Mouse (Mus musculus): Measurements from ENCODE around the gene Dock2. TPM values are rescaled to one million over a fixed set of nuclear protein-coding genes. Genes with fewer than 3 reads are reported as not detected.
A peak's percentile ranks its signal among the peaks of the same experiment; 100 is the strongest.

Dock2 gene
- polyA plus RNA-seq, 1 experiment, result 8.7 TPM

- no peak for DNase-seq
- 64% methylated on average over 14 of the region's 14 CpGs for WGBS
- H3K4me1 ChIP-seq (ENCODE audit: control insufficient read depth, insufficient read depth, low read length), result no peaks in the 10 kb centered on the region
- H3K4me3 ChIP-seq (replicated peaks; ENCODE audit: extremely low read depth, low read depth, low read length), result no peak overlapping the region
- TF ChIP-seq CTCF (IDR thresholded peaks at IDR 0.05; ENCODE audit: insufficient read depth, low read length) (no peak), POLR2A (IDR thresholded peaks at IDR 0.05; ENCODE audit: borderline replicate concordance, extremely low read depth, low read depth, low read length) (no peak)
Observed at GRCm38 (mm10) chr11:34276363-34277046, 507.2 kb downstream of the Dock2 start.

GRCm38 (mm10) chr11:34275941-34276340 lies 507.8 kb downstream of the Dock2 start:
- H3K4me3 ChIP-seq (replicated peaks; ENCODE audit: extremely low read depth, low read depth, low read length), result no peak overlapping the region
- TF ChIP-seq CTCF (IDR thresholded peaks at IDR 0.05; ENCODE audit: insufficient read depth, low read length), result 0 out of 2 replicates have a peak, but pooled peaks have one; percentile 3
- no peak for TF ChIP-seq POLR2A (IDR thresholded peaks at IDR 0.05; ENCODE audit: borderline replicate concordance, extremely low read depth, low read depth, low read length)
- no peak for DNase-seq
- 56% methylated on average over 2 of the region's 2 CpGs for WGBS
- no peaks in the 10 kb centered on the region for H3K4me1 ChIP-seq (ENCODE audit: control insufficient read depth, insufficient read depth, low read length)

GRCm38 (mm10) chr11:34272016-34272415 lies 511.7 kb downstream of the Dock2 start:
- no peak for TF ChIP-seq POLR2A (IDR thresholded peaks at IDR 0.05; ENCODE audit: borderline replicate concordance, extremely low read depth, low read depth, low read length)
- TF ChIP-seq CTCF (IDR thresholded peaks at IDR 0.05; ENCODE audit: insufficient read depth, low read length), result no peak
- Histone ChIP-seq H3K4me1 (ENCODE audit: control insufficient read depth, insufficient read depth, low read length) (no peaks in the 10 kb centered on the region), H3K4me3 (replicated peaks; ENCODE audit: extremely low read depth, low read depth, low read length) (no peak overlapping the region)
- 80% methylated on average over 10 of the region's 10 CpGs for WGBS
- no peak for DNase-seq

- no peaks in the 10 kb centered on the region for H3K4me1 ChIP-seq (ENCODE audit: control insufficient read depth, insufficient read depth, low read length)
- TF ChIP-seq POLR2A (IDR thresholded peaks at IDR 0.05; ENCODE audit: borderline replicate concordance, extremely low read depth, low read depth, low read length) (no peak), CTCF (IDR thresholded peaks at IDR 0.05; ENCODE audit: insufficient read depth, low read length) (no peak)
- no peak overlapping the region for H3K4me3 ChIP-seq (replicated peaks; ENCODE audit: extremely low read depth, low read depth, low read length)
- WGBS, result 95% methylated on average over 1 of the region's 1 CpGs
- no peak for DNase-seq
Observed at GRCm38 (mm10) chr11:34264099-34264498, 519.6 kb downstream of the Dock2 start.

- H3K4me3 ChIP-seq (replicated peaks; ENCODE audit: extremely low read depth, low read depth, low read length), result no peak overlapping the region
- no peak for TF ChIP-seq CTCF (IDR thresholded peaks at IDR 0.05; ENCODE audit: insufficient read depth, low read length)
- no peak for TF ChIP-seq POLR2A (IDR thresholded peaks at IDR 0.05; ENCODE audit: borderline replicate concordance, extremely low read depth, low read depth, low read length)
- no peaks in the 10 kb centered on the region for H3K4me1 ChIP-seq (ENCODE audit: control insufficient read depth, insufficient read depth, low read length)
- 77% methylated on average over 12 of the region's 12 CpGs for WGBS
- no peak for DNase-seq
Observed at GRCm38 (mm10) chr11:34258849-34259469, 524.7 kb downstream of the Dock2 start.

- 89% methylated on average over 11 of the region's 11 CpGs for WGBS
- no peak for DNase-seq
- H3K4me3 ChIP-seq (replicated peaks; ENCODE audit: extremely low read depth, low read depth, low read length), result no peak overlapping the region
Observed at GRCm38 (mm10) chr11:34257548-34258189, 526.0 kb downstream of the Dock2 start.

GRCm38 (mm10) chr11:34242979-34243378 lies 540.7 kb downstream of the Dock2 start:
- WGBS, result 38% methylated on average over 6 of the region's 6 CpGs
- no peaks in the 10 kb centered on the region for H3K4me1 ChIP-seq (ENCODE audit: control insufficient read depth, insufficient read depth, low read length)
- no peak for DNase-seq
- TF ChIP-seq CTCF (IDR thresholded peaks at IDR 0.05; ENCODE audit: insufficient read depth, low read length), result no peak
- TF ChIP-seq POLR2A (IDR thresholded peaks at IDR 0.05; ENCODE audit: borderline replicate concordance, extremely low read depth, low read depth, low read length), result no peak
- H3K4me3 ChIP-seq (replicated peaks; ENCODE audit: extremely low read depth, low read depth, low read length), result no peak overlapping the region

More at GRCm38 (mm10) chr11:34257548-34258189, 526.0 kb downstream of the Dock2 start:
- no peaks in the 10 kb centered on the region for H3K4me1 ChIP-seq (ENCODE audit: control insufficient read depth, insufficient read depth, low read length)
- TF ChIP-seq CTCF (IDR thresholded peaks at IDR 0.05; ENCODE audit: insufficient read depth, low read length) (no peak), POLR2A (IDR thresholded peaks at IDR 0.05; ENCODE audit: borderline replicate concordance, extremely low read depth, low read depth, low read length) (no peak)

- WGBS, result 96% methylated on average over 1 of the region's 1 CpGs
- DNase-seq, result no peak
- TF ChIP-seq POLR2A (IDR thresholded peaks at IDR 0.05; ENCODE audit: borderline replicate concordance, extremely low read depth, low read depth, low read length) (no peak), CTCF (IDR thresholded peaks at IDR 0.05; ENCODE audit: insufficient read depth, low read length) (no peak)
- Histone ChIP-seq H3K4me3 (replicated peaks; ENCODE audit: extremely low read depth, low read depth, low read length) (no peak overlapping the region), H3K4me1 (ENCODE audit: control insufficient read depth, insufficient read depth, low read length) (no peaks in the 10 kb centered on the region)
Observed at GRCm38 (mm10) chr11:34240252-34240651, 543.4 kb downstream of the Dock2 start.

- 77% methylated on average over 2 of the region's 2 CpGs for WGBS
- no peak overlapping the region for H3K4me3 ChIP-seq (replicated peaks; ENCODE audit: extremely low read depth, low read depth, low read length)
- no peak for TF ChIP-seq POLR2A (IDR thresholded peaks at IDR 0.05; ENCODE audit: borderline replicate concordance, extremely low read depth, low read depth, low read length)
- TF ChIP-seq CTCF (IDR thresholded peaks at IDR 0.05; ENCODE audit: insufficient read depth, low read length), result no peak
- DNase-seq, result no peak
- H3K4me1 ChIP-seq (ENCODE audit: control insufficient read depth, insufficient read depth, low read length), result no peaks in the 10 kb centered on the region
Observed at GRCm38 (mm10) chr11:34239691-34240090, 544.0 kb downstream of the Dock2 start.

Measured in lung, adult 2 months (tissue).